Mouse (Mus musculus): ENCODE measurements around the gene Tnxb.
"Not testable (repeated sequence)": the region's sequence is repeated elsewhere in the genome, so short reads cannot be mapped to it uniquely, and the experiment has no call there.

Gene Tnxb

DNA sequence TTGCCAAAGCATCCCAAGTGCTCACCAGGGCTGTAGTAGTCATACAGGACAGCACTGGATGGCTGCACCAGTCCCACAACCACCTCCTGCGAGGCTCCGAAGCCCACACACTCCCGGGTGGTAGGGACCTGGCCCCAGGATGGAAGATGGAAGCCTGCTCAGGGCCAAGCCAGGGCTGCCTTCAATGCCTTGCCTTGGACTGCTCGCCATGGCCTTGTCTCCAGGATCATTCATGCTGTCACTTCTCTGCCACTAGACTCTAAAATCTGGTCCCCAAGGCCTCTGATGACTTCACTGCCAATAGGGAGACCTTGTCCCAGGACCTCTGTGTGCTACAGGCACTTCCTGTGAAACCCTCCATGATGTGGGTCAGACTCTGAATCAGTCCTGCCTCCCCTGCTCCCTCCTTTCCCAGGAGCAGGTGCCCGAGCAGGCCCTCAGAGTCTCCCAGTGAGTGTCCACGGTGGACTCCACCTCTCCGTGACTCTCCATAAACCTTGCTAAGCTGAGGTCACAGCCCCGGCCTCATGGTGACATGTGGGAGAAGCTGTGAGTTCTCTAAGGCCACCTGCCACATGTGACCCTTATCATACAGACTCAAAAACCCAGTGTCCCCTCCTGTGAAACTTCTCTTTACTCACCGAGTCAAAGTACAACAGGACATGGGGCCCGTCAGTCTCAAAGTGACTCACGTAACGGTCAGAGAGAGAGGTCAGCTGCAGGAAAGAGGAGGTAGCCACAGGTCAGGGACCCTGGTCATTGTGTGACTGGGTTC lies 59.6 kb downstream of the Tnxb start:
- CTCF ChIA-PET = not testable (repeated sequence)

DNA sequence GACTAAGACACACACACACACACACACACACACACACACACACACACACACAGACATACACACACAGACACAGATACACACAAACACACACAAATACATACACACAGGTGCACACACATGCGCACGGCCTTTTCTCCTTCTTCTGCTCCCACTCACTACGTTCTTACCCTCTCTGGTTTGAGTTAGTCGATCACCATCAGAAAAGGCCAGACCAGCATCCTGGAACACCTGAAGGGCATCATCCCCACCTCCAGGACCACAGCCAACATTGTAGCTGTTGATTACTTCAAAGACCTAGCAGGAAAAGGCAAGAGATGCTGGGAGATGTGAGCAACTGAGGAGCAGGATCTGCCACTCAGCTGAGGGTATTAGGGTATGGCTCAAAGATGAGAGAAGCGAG lies 67.1 kb downstream of the Tnxb start:
- CTCF ChIA-PET = not testable (repeated sequence)

DNA sequence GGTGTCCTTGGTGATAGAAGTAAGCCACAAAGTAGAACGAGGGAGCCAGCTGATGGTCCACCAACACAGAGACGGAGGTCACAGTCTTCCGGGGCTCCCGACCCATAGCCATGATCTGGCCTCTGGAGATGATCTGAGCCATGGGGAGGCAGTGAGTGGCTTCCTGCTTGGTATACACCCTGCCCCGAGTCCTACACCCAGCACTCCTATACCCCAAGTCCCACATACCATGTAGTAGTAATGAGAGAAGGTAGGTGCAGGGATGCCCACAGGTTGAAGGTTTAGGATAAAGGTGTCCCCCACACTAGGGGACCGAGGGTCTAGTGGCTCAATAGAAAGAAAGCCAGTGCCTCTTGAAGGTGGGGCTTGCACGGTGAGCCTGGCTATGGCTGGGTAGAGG lies 69.4 kb downstream of the Tnxb start:
- CTCF ChIA-PET = not testable (repeated sequence)

DNA sequence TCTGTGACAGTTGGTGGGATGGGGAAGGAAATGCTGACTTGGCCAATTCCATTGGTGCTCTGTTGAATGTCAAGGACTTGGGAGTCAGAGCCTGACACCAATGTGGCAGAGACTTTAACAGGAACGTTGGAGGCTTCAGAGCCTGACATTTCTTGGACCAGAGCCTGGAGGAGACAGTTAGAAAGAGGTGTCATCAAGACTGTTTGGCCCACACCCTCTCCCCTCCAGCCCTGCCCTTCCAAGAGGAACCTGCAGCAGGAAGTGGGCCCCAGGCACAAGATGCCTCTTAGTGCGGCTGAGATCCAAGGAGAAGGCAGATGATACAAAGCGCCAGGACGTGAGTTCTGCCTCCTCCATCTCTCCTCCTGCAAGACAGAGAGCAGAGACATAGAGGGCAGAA lies 69.9 kb downstream of the Tnxb start:
- CTCF ChIA-PET = no interaction called here

DNA sequence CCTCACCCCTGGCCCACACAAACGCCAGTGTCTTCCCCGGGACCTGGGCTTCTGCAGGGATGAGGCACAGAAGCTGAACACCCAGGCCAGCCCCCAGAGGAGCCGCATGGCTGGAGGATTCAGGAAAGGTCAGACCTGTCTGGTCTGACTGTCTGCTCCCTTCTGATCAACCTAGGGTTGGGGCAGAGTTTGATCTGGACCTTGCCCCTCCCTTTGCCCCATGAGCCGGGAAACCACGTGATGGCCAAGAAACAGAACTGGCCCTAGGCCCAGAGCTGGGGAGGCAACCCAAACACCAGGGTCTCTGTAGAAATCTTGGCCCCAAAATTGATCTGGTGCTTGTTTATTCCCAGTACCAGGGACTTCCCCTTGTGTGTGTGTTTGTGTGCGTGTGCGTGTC lies 73.4 kb downstream of the Tnxb start, which contains the start of gene C4b:
Gene C4b (minus strand): TSS at position 164 of the 400 bp plus-strand sequence.
- CTCF ChIA-PET = no interaction called here

DNA sequence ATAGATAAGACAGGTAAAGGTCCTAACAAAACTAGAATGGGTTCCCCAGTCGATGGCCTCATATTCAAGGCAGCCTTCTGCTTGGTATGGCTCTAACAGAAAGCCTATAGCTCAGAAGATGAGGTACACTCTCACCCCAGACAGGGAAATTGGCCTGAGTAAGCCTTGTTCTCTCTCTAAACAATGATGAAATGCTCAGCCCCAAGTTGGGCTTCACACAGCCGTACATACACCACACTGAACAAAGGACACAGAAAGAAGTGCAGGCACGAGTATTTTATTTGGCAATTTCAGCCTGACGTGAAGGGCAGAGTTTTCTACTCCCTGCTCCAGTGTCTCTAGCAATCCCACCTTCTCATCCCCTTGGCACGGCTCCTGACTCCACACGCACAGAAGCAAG lies 73.9 kb downstream of the Tnxb start:
- CTCF ChIA-PET = no interaction called here

DNA sequence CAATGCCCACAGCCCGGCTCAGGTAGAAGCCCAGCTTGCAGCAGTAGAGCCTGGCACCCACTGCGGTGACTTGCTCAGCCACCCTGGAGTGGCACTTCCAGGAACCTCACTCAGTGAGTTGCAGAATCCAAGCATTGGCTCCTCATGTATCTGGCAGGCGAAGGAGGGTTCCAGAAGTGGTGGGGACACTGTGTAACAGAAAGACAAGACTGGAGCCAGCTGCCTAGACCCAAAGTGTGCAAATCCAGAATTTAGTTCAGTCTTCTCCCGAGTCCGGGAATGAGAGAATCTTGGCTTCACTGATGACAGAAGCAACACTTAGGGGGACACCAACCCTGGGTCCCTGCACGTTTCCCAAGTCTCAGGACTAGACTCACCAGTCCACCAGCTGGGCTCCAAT lies 74.3 kb downstream of the Tnxb start:
- CTCF ChIA-PET = not testable (repeated sequence)

DNA sequence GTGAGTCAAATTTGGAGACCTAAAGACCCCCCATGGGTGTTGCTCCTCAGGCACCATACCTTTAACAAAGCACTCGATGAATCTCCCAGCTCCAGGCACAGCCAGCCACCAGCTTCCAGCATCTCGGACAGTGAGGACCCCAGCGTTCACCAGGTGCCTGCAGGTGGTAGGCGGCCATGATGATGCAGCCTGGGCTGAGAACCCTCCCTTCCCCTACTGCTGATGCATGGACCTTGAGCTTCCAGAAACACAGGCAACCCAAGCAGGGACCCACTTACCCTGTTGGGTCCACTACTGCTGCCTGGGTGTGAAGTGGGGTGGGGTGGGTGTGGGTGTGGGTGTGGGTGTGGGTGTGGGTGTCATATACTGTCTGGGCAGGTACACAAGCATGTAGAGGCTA lies 74.8 kb downstream of the Tnxb start:
- CTCF ChIA-PET = not testable (repeated sequence)

DNA sequence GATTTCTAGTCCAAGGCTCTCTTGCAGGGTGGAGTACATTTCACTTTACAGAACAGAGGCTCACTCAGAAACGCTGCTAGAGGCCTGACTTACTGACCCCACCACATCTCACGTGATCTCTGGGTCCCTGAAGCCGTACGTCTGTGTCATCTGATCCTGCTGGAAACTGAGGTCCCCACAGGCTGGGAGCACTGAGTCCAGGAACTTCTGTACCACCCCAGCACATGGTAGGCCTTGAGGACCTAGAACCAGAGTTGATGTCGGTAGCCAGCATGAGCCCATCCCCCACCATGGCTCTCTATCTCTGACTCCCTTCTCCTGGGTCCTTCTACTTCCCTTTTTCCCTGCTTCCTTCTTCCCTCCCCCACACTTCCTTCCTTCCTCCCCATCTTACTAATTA lies 76.2 kb downstream of the Tnxb start:
- CTCF ChIA-PET = no interaction called here

DNA sequence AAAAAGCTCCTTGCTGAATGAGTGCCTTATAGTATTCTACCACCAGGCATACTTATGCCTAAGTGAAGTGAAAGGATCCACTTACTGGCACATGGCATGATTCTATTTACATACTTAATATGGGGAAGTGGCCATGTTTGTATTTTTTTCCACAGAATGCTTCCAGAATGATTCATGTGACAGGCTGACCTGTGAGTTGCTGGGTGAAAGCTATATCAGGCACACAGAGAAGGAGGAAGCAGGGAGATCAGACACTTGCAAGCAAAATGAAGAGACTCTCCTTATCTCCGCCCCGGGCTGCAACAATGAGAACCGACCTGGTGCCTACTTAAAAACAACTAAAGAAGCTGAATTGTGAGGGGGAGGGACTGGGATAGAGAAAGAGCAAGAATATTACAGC lies 91.1 kb downstream of the Tnxb start:
- CTCF ChIA-PET = no interaction called here

All from spleen, embryonic (tissue).